Mouse (Mus musculus): ENCODE measurements around the gene Zfp180. TPM values are rescaled to one million over a fixed set of nuclear protein-coding genes. Genes with fewer than 3 reads are reported as not detected.

The Zfp180 gene
- total and polyA plus RNA-seq, 3 experiments, result 11.4 to 16.4 (median 14.5) TPM

- TF ChIP-seq SIN3A (IDR thresholded peaks at IDR 0.05; ENCODE audit: low read length), result no peak
Measured at GRCm38 (mm10) chr7:24082457-24083235, 922 bp downstream of the Zfp180 start (continued).

DNA sequence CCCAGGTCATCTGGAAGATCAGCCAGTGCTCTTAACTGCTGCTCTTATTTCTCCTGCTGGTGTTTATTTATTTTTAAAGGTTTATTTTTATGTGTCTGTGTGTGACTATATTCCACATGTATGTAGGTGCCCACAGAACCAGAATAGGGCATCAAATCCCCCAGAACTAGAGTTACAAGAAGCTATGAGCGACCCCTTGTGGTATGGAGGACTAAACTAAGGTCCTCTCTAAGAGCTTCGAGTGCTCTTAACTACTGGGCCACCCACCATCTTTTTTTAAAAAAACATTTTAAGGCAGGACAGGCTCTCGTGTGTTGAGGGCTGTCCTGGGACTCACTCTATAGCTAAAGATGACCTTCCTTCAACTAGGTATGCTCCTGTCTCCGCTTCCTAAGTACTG lies 5.1 kb downstream of the Zfp180 start:
- in situ Hi-C loops (cut with MboI; ENCODE audit: low pct_ligation_motif_present, low pct_unique_long_range_greater_than_20kb, low sequenced_read_pairs), result no loop called here

GRCm38 (mm10) chr7:24087485-24088125 lies 5.9 kb downstream of the Zfp180 start:
- Histone ChIP-seq H3K9ac (ENCODE audit: insufficient read depth, low read depth) (no peak overlapping the region), H3K36me3 (replicated peaks in 1 of 2; ENCODE audit: control insufficient read depth in 1 of 2, insufficient read depth in 1 of 2, low read length in 1 of 2) (peaks cover 6 to 38% of the 10 kb centered on the region in 2 experiments), H3K4me3 (replicated peaks in 1 of 3; ENCODE audit: low read depth in 2 of 3, low read length in 2 of 3, poor library complexity in 1 of 3) (no peak overlapping the region), H3K27me3 (replicated peaks) (no peaks in the 10 kb centered on the region), H3K4me1 (ENCODE audit: control insufficient read depth in 1 of 2, insufficient read depth in 2 of 2) (peaks cover 9 to 23% of the 10 kb centered on the region in 2 experiments), H3K27ac (ENCODE audit: insufficient read depth, low read depth) (no peak overlapping the region), H3K9me3 (replicated peaks; ENCODE audit: low read length) (no peaks in the 10 kb centered on the region), H3K79me2 (replicated peaks; ENCODE audit: control insufficient read depth, extremely low read depth, insufficient read depth, poor library complexity, severe bottlenecking) (peaks cover 23% of the 10 kb centered on the region), H3K4me2 (ENCODE audit: insufficient read depth, low read depth, poor library complexity, severe bottlenecking) (no peak overlapping the region)
- no peak for DNase-seq (ENCODE audit: extremely low read depth)
- dilution Hi-C loops (cut with MboI; ENCODE audit: extremely low pct_ligation_motif_present, extremely low pct_unique_long_range_greater_than_20kb, low sequenced_read_pairs), result no loop called here
- in situ Hi-C loops (cut with MboI; ENCODE audit: low pct_ligation_motif_present, low pct_unique_long_range_greater_than_20kb, low sequenced_read_pairs), result no loop called here
- TF ChIP-seq ZC3H11A (IDR thresholded peaks at IDR 0.05; ENCODE audit: low read depth, low read length) (no peak), POLR2A (IDR thresholded peaks at IDR 0.05; ENCODE audit: low read depth, low read length) (no peak), RAD21 (IDR thresholded peaks at IDR 0.05; ENCODE audit: low read depth, low read length) (no peak), MYC (IDR thresholded peaks at IDR 0.05; ENCODE audit: low read depth, low read length) (no peak), NELFE (IDR thresholded peaks at IDR 0.05; ENCODE audit: low read depth, low read length) (no peak)

More for the DNA sequence above, 5.1 kb downstream of the Zfp180 start:
- Histone ChIP-seq H3K9me3 (replicated peaks; ENCODE audit: low read length) (peaks cover 2% of the 10 kb centered on the region), H3K27ac (ENCODE audit: insufficient read depth, low read depth) (no peak overlapping the region), H3K4me1 (ENCODE audit: control insufficient read depth in 1 of 2, insufficient read depth in 2 of 2) (peaks cover 9 to 23% of the 10 kb centered on the region in 2 experiments), H3K4me2 (ENCODE audit: insufficient read depth, low read depth, poor library complexity, severe bottlenecking) (no peak overlapping the region), H3K36me3 (replicated peaks in 1 of 2; ENCODE audit: control insufficient read depth in 1 of 2, insufficient read depth in 1 of 2, low read length in 1 of 2) (peaks cover 6 to 38% of the 10 kb centered on the region in 2 experiments), H3K9ac (ENCODE audit: insufficient read depth, low read depth) (no peak overlapping the region), H3K4me3 (replicated peaks in 1 of 3; ENCODE audit: low read depth in 2 of 3, low read length in 2 of 3, poor library complexity in 1 of 3) (no peak overlapping the region), H3K79me2 (replicated peaks; ENCODE audit: control insufficient read depth, extremely low read depth, insufficient read depth, poor library complexity, severe bottlenecking) (peaks cover 25% of the 10 kb centered on the region), H3K27me3 (replicated peaks) (no peaks in the 10 kb centered on the region)
- DNase-seq (ENCODE audit: extremely low read depth), result no peak
- no peak for TF ChIP-seq NRF1 (IDR thresholded peaks at IDR 0.05; ENCODE audit: low read depth, low read length)
- dilution Hi-C loops (cut with MboI; ENCODE audit: extremely low pct_ligation_motif_present, extremely low pct_unique_long_range_greater_than_20kb, low sequenced_read_pairs), result no loop called here

DNA sequence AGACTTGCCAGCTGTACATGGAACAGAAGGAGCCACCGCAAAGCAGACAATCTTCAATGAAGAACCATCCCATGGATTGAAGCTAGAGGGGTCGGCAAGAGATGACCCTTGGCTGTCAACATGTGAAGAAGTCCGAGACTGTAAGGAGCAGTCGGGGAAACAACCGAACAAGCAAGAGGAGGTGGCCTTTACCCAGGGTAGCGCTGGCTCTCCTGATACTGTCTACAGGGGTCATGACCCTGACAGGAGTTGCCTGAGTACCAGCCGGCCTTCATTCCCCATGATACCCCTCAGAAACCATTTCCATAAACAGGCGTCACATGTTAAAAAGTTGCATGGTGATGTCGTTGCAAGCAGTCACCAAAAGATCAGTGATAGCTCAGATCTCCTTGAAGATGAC lies 22.7 kb downstream of the Zfp180 start:
- in situ Hi-C loops (cut with MboI; ENCODE audit: low pct_ligation_motif_present, low pct_unique_long_range_greater_than_20kb, low sequenced_read_pairs) (no loop called here), dilution Hi-C loops (cut with MboI; ENCODE audit: extremely low pct_ligation_motif_present, extremely low pct_unique_long_range_greater_than_20kb, low sequenced_read_pairs) (no loop called here)
- Histone ChIP-seq H3K9me3 (replicated peaks; ENCODE audit: low read length) (peaks cover 86% of the 10 kb centered on the region), H3K27ac (ENCODE audit: insufficient read depth, low read depth) (no peak overlapping the region), H3K27me3 (replicated peaks) (no peaks in the 10 kb centered on the region), H3K4me3 (replicated peaks in 1 of 3; ENCODE audit: low read depth in 2 of 3, low read length in 2 of 3, poor library complexity in 1 of 3) (peak overlapping the region in 1 of 3 experiments; percentile 13), H3K4me2 (ENCODE audit: insufficient read depth, low read depth, poor library complexity, severe bottlenecking) (no peak overlapping the region), H3K4me1 (ENCODE audit: control insufficient read depth in 1 of 2, insufficient read depth in 2 of 2) (no peaks in the 10 kb centered on the region), H3K36me3 (replicated peaks in 1 of 2; ENCODE audit: control insufficient read depth in 1 of 2, insufficient read depth in 1 of 2, low read length in 1 of 2) (peaks cover 74 to 94% of the 10 kb centered on the region in 2 experiments), H3K9ac (ENCODE audit: insufficient read depth, low read depth) (no peak overlapping the region), H3K79me2 (replicated peaks; ENCODE audit: control insufficient read depth, extremely low read depth, insufficient read depth, poor library complexity, severe bottlenecking) (no peaks in the 10 kb centered on the region)
- no peak for TF ChIP-seq ETS1 (conservative IDR thresholded peaks at IDR 0.05; ENCODE audit: low read depth, low read length)
- no peak for DNase-seq (ENCODE audit: extremely low read depth)
